Mouse (Mus musculus): ENCODE results near the gene Evi5l.

DNA sequence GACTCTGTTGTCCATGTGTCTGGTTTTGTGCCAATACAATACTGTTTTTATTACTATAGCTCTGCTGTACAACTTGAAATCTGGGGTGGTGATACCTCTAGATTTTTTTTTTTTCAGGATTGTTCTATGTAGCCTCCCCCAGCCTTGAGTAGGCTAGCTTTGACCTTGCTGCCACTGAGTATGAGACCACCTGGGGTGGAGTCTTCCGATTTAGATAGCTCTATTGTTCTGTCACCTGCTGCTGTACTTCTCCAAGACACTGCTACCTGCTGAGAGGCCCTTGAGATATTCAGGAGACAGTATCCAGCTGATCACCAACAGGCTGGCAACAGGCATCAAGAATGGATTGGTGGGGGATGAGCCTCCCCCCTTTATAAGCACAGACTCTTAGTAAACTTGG, 19.1 kb upstream of the Evi5l start:
- TF ChIP-seq CTCF (IDR thresholded peaks at IDR 0.05; ENCODE audit: low read depth) (no peak), EP300 (IDR thresholded peaks at IDR 0.05; ENCODE audit: low read depth) (no peak)
